Mouse (Mus musculus): ENCODE results near the gene Slc46a1. TPM values are rescaled to one million over a fixed set of nuclear protein-coding genes. Genes with fewer than 3 reads are reported as not detected.

Slc46a1 gene
- total and polyA plus RNA-seq, 3 experiments: 4.4 to 6.1 (median 6.0) TPM

GRCm38 (mm10) chr11:78437182-78437581 is 28.3 kb upstream of the Slc46a1 start:
- Histone ChIP-seq H3K4me3 (replicated peaks in 1 of 3; ENCODE audit: low read depth in 2 of 3, low read length in 2 of 3, poor library complexity in 1 of 3) (no peak overlapping the region), H3K9ac (ENCODE audit: insufficient read depth, low read depth) (no peak overlapping the region)
- TF ChIP-seq BHLHE40 (IDR thresholded peaks at IDR 0.05; ENCODE audit: low read depth, low read length) (no peak), POLR2AphosphoS2 (IDR thresholded peaks at IDR 0.05; ENCODE audit: low read depth, low read length) (no peak), MYC (IDR thresholded peaks at IDR 0.05; ENCODE audit: low read depth, low read length) (no peak), GABPA (IDR thresholded peaks at IDR 0.05; ENCODE audit: insufficient replicate concordance, low read depth, low read length) (no peak), IRF4 (IDR thresholded peaks at IDR 0.05; ENCODE audit: low read depth, low read length) (no peak), ZC3H11A (IDR thresholded peaks at IDR 0.05; ENCODE audit: low read depth, low read length) (no peak), SMC3 (IDR thresholded peaks at IDR 0.05; ENCODE audit: low read depth, low read length) (no peak), TCF12 (IDR thresholded peaks at IDR 0.05; ENCODE audit: low read depth, low read length) (no peak), MAX (IDR thresholded peaks at IDR 0.05; ENCODE audit: low read length) (no peak), ZNF384 (IDR thresholded peaks at IDR 0.05; ENCODE audit: low read depth, low read length) (no peak), HCFC1 (IDR thresholded peaks at IDR 0.05; ENCODE audit: low read depth, low read length) (no peak), POLR2A (IDR thresholded peaks at IDR 0.05; ENCODE audit: low read depth, low read length) (no peak)

GRCm38 (mm10) chr11:78438399-78438930 is 27.0 kb upstream of the Slc46a1 start:
- dilution Hi-C loops (cut with MboI; ENCODE audit: extremely low pct_ligation_motif_present, extremely low pct_unique_long_range_greater_than_20kb, low sequenced_read_pairs) (no loop called here), in situ Hi-C loops (cut with MboI; ENCODE audit: low pct_ligation_motif_present, low pct_unique_long_range_greater_than_20kb, low sequenced_read_pairs) (no loop called here)
- no peak overlapping the region for H3K9ac ChIP-seq (ENCODE audit: insufficient read depth, low read depth)

More at GRCm38 (mm10) chr11:78437182-78437581, 28.3 kb upstream of the Slc46a1 start:
- H3K36me3 ChIP-seq (replicated peaks in 1 of 2; ENCODE audit: control insufficient read depth in 1 of 2, insufficient read depth in 1 of 2, low read length in 1 of 2): no peaks in the 10 kb centered on the region
- in situ Hi-C loops (cut with MboI; ENCODE audit: low pct_ligation_motif_present, low pct_unique_long_range_greater_than_20kb, low sequenced_read_pairs): no loop called here
- H3K4me2 ChIP-seq (ENCODE audit: insufficient read depth, low read depth, poor library complexity, severe bottlenecking): no peak overlapping the region
- peaks cover 6% of the 10 kb centered on the region for H3K27me3 ChIP-seq (replicated peaks)
- H3K27ac ChIP-seq (ENCODE audit: insufficient read depth, low read depth): no peak overlapping the region
- peaks cover 16 to 25% of the 10 kb centered on the region in 2 experiments for H3K4me1 ChIP-seq (ENCODE audit: control insufficient read depth in 1 of 2, insufficient read depth in 2 of 2)
- DNase-seq (ENCODE audit: extremely low read depth): no peak
- H3K9me3 ChIP-seq (replicated peaks; ENCODE audit: low read length): no peaks in the 10 kb centered on the region
- dilution Hi-C loops (cut with MboI; ENCODE audit: extremely low pct_ligation_motif_present, extremely low pct_unique_long_range_greater_than_20kb, low sequenced_read_pairs): no loop called here
- H3K79me2 ChIP-seq (replicated peaks; ENCODE audit: control insufficient read depth, extremely low read depth, insufficient read depth, poor library complexity, severe bottlenecking): no peaks in the 10 kb centered on the region

GRCm38 (mm10) chr11:78443115-78443514 is 22.4 kb upstream of the Slc46a1 start:
- TF ChIP-seq TBP (conservative IDR thresholded peaks at IDR 0.05; ENCODE audit: low read depth, low read length) (no peak), CTCF (conservative IDR thresholded peaks at IDR 0.05 in 1 of 2, IDR thresholded peaks at IDR 0.05 in 1 of 2; ENCODE audit: low read depth in 2 of 2, low read length in 2 of 2) (no peak), PAX5 (IDR thresholded peaks at IDR 0.05; ENCODE audit: low read length) (no peak), EP300 (IDR thresholded peaks at IDR 0.05; ENCODE audit: low read length) (no peak), USF1 (IDR thresholded peaks at IDR 0.05; ENCODE audit: low read depth, low read length) (no peak), TCF12 (IDR thresholded peaks at IDR 0.05; ENCODE audit: low read depth, low read length) (no peak)
- no peak overlapping the region for H3K27ac ChIP-seq (ENCODE audit: insufficient read depth, low read depth)
- H3K4me3 ChIP-seq (replicated peaks in 1 of 3; ENCODE audit: low read depth in 2 of 3, low read length in 2 of 3, poor library complexity in 1 of 3): no peak overlapping the region
- no peaks in the 10 kb centered on the region for H3K9me3 ChIP-seq (replicated peaks; ENCODE audit: low read length)
- H3K36me3 ChIP-seq (replicated peaks in 1 of 2; ENCODE audit: control insufficient read depth in 1 of 2, insufficient read depth in 1 of 2, low read length in 1 of 2): no peaks in the 10 kb centered on the region
- in situ Hi-C loops (cut with MboI; ENCODE audit: low pct_ligation_motif_present, low pct_unique_long_range_greater_than_20kb, low sequenced_read_pairs): loop anchor here (5.0 to 10.0 kb wide), 2 partner anchors 36 to 78 kb away; no protein-coding TSS in a partner anchor
- DNase-seq (ENCODE audit: extremely low read depth): no peak
- peaks cover 4 to 34% of the 10 kb centered on the region in 2 experiments for H3K4me1 ChIP-seq (ENCODE audit: control insufficient read depth in 1 of 2, insufficient read depth in 2 of 2)
- dilution Hi-C loops (cut with MboI; ENCODE audit: extremely low pct_ligation_motif_present, extremely low pct_unique_long_range_greater_than_20kb, low sequenced_read_pairs): no loop called here
- no peaks in the 10 kb centered on the region for H3K79me2 ChIP-seq (replicated peaks; ENCODE audit: control insufficient read depth, extremely low read depth, insufficient read depth, poor library complexity, severe bottlenecking)
- no peak overlapping the region for H3K9ac ChIP-seq (ENCODE audit: insufficient read depth, low read depth)
- no peaks in the 10 kb centered on the region for H3K27me3 ChIP-seq (replicated peaks)
- no peak overlapping the region for H3K4me2 ChIP-seq (ENCODE audit: insufficient read depth, low read depth, poor library complexity, severe bottlenecking)

More at GRCm38 (mm10) chr11:78438399-78438930, 27.0 kb upstream of the Slc46a1 start:
- peaks cover 16 to 24% of the 10 kb centered on the region in 2 experiments for H3K4me1 ChIP-seq (ENCODE audit: control insufficient read depth in 1 of 2, insufficient read depth in 2 of 2)
- no peak overlapping the region for H3K4me3 ChIP-seq (replicated peaks in 1 of 3; ENCODE audit: low read depth in 2 of 3, low read length in 2 of 3, poor library complexity in 1 of 3)
- H3K4me2 ChIP-seq (ENCODE audit: insufficient read depth, low read depth, poor library complexity, severe bottlenecking): no peak overlapping the region
- no peaks in the 10 kb centered on the region for H3K79me2 ChIP-seq (replicated peaks; ENCODE audit: control insufficient read depth, extremely low read depth, insufficient read depth, poor library complexity, severe bottlenecking)
- H3K36me3 ChIP-seq (replicated peaks in 1 of 2; ENCODE audit: control insufficient read depth in 1 of 2, insufficient read depth in 1 of 2, low read length in 1 of 2): no peaks in the 10 kb centered on the region
- no peak overlapping the region for H3K27ac ChIP-seq (ENCODE audit: insufficient read depth, low read depth)
- DNase-seq (ENCODE audit: extremely low read depth): no peak
- H3K9me3 ChIP-seq (replicated peaks; ENCODE audit: low read length): no peaks in the 10 kb centered on the region
- peaks cover 2% of the 10 kb centered on the region for H3K27me3 ChIP-seq (replicated peaks)
- TF ChIP-seq POLR2A (IDR thresholded peaks at IDR 0.05; ENCODE audit: low read depth, low read length): no peak
- TF ChIP-seq ZC3H11A (IDR thresholded peaks at IDR 0.05; ENCODE audit: low read depth, low read length): no peak
- no peak for TF ChIP-seq ZNF384 (IDR thresholded peaks at IDR 0.05; ENCODE audit: low read depth, low read length)

All from CH12.LX (cell line).